Mouse (Mus musculus) heart, postnatal 0 days (tissue): ENCODE measurements at regions not wholly inside any gene's neighbourhood (a gene's known extent, or its start where the extent isn't known, plus 50 kb on each side); places are given as distances from the start of the nearest gene placed in this dataset.

Experiments
- CTCF ChIP-seq: IDR thresholded peaks from 2 replicates; pipeline ENCODE4 v1.5.1; 2016; ENCODE audit warnings: antibody characterized with exemption, control low read depth, low read depth
- EP300 ChIP-seq: IDR thresholded peaks from 2 replicates; pipeline ENCODE4 v1.6.1; 2016; ENCODE audit warnings: antibody characterized with exemption, low read depth

GRCm38 (mm10) chr1:184335281-184335680 is 301.2 kb upstream of the 1700056E22Rik start:
- TF ChIP-seq CTCF (no peak), EP300 (no peak)
